Mouse (Mus musculus) right cerebral cortex, postnatal 36 days (tissue): ENCODE results near the gene Dennd1a.

ENCODE experiments used
- DNase-seq, 2 experiments: peaks; one replicate each; pipeline ENCODE4 v3.0.0; 2022; ENCODE audit warnings: low spot score in 2 of 2, mixed read lengths in 1 of 2

Dennd1a gene

GRCm38 (mm10) chr2:38164326-38165035, 122.7 kb downstream of the Dennd1a start:
- no peak for DNase-seq

GRCm38 (mm10) chr2:38162486-38162885, 124.7 kb downstream of the Dennd1a start:
- no peak for DNase-seq

- DNase-seq = no peak
These were observed 125.7 kb downstream of the Dennd1a start for GRCm38 (mm10) chr2:38161484-38161883.

GRCm38 (mm10) chr2:38159736-38160135, 127.5 kb downstream of the Dennd1a start:
- no peak for DNase-seq

GRCm38 (mm10) chr2:38157002-38157401, 130.2 kb downstream of the Dennd1a start:
- DNase-seq = no peak

- DNase-seq = no peak
These were observed 131.2 kb downstream of the Dennd1a start for GRCm38 (mm10) chr2:38156001-38156400.

- no peak for DNase-seq
These were observed 142.4 kb downstream of the Dennd1a start for GRCm38 (mm10) chr2:38144831-38145230.

- no peak for DNase-seq
These were observed 143.0 kb downstream of the Dennd1a start for GRCm38 (mm10) chr2:38144067-38144779.

GRCm38 (mm10) chr2:38142905-38143304, 144.3 kb downstream of the Dennd1a start:
- no peak for DNase-seq

- no peak for DNase-seq
These were observed 145.0 kb downstream of the Dennd1a start for GRCm38 (mm10) chr2:38142210-38142609.

GRCm38 (mm10) chr2:38139536-38139935, 147.7 kb downstream of the Dennd1a start:
- DNase-seq = no peak

GRCm38 (mm10) chr2:38137086-38137485, 150.1 kb downstream of the Dennd1a start:
- DNase-seq = no peak

- no peak for DNase-seq
These were observed 151.8 kb downstream of the Dennd1a start for GRCm38 (mm10) chr2:38135427-38135826.

- peak in 1 of 2 experiments; percentile 32 for DNase-seq
These were observed 154.0 kb downstream of the Dennd1a start for GRCm38 (mm10) chr2:38133036-38133825.

- DNase-seq = no peak
These were observed 154.9 kb downstream of the Dennd1a start for GRCm38 (mm10) chr2:38132233-38132822.

- DNase-seq = no peak
These were observed 155.7 kb downstream of the Dennd1a start for GRCm38 (mm10) chr2:38131538-38131937.

- no peak for DNase-seq
These were observed 157.0 kb downstream of the Dennd1a start for GRCm38 (mm10) chr2:38129961-38130802.

GRCm38 (mm10) chr2:38126383-38126732, 160.8 kb downstream of the Dennd1a start:
- DNase-seq = no peak

- no peak for DNase-seq
These were observed 161.4 kb downstream of the Dennd1a start for GRCm38 (mm10) chr2:38125671-38126382.

- DNase-seq = no peak
These were observed 162.5 kb downstream of the Dennd1a start for GRCm38 (mm10) chr2:38124727-38125126.

- no peak for DNase-seq
These were observed 172.2 kb downstream of the Dennd1a start for GRCm38 (mm10) chr2:38115000-38115399.
